Mouse (Mus musculus): ENCODE results near the gene Pax8. TPM values are rescaled to one million over a fixed set of nuclear protein-coding genes. Genes with fewer than 3 reads are reported as not detected.
A peak's percentile ranks its signal among the peaks of the same experiment; 100 is the strongest.

Pax8 gene
- polyA plus RNA-seq, 1 experiment from 2014 or later = 26.1 TPM

DNA sequence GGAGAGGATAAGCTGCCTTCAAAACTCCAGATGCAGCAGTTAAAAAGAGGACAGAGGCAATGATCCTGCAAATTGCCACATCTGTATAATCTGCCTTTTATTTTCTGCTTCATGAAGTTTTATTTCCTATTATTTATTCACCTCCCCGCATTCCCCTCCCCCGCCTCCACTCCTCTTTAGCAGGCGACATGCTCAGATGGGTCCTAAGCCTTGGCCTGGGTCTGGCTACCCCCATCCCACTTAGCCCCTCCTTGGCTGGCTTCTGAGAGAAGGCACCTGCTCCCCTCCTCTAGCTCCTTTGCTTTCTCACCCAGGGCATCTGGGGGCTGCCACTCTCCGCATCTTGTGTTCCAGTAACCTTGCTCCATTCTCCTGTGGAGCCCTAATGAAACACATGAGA, 61.7 kb downstream of the Pax8 start:
- no peaks in the 10 kb centered on the region for H3K27me3 ChIP-seq (ENCODE audit: control insufficient read depth, insufficient read depth, low read length)

GRCm38 (mm10) chr2:24413172-24413571, 62.2 kb downstream of the Pax8 start:
- Histone ChIP-seq H3K4me2 (ENCODE audit: low read depth) (no peak overlapping the region), H3K9me3 (ENCODE audit: control insufficient read depth, low read length) (no peaks in the 10 kb centered on the region), H3K36me3 (ENCODE audit: control insufficient read depth, insufficient read depth, low read length) (no peaks in the 10 kb centered on the region), H3K27ac (ENCODE audit: low read depth, low read length) (no peak overlapping the region), H3K27me3 (ENCODE audit: control insufficient read depth, insufficient read depth, low read length) (no peaks in the 10 kb centered on the region), H3K9ac (ENCODE audit: low read length) (no peak overlapping the region), H3K4me1 (ENCODE audit: control insufficient read depth, insufficient read depth, low read length) (peaks cover 5% of the 10 kb centered on the region; the same call in 1 of the 2 replicates), H3K4me3 (ENCODE audit: low read depth, low read length) (no peak overlapping the region)
- no peak for DNase-seq (ENCODE audit: low spot score)
- 89% methylated on average over 3 of the region's 3 CpGs for WGBS
- no peak for ATAC-seq (ENCODE audit: insufficient read depth, low FRiP score, low TSS enrichment)

More for the DNA sequence above, 61.7 kb downstream of the Pax8 start:
- Histone ChIP-seq H3K9me3 (ENCODE audit: control insufficient read depth, low read length) (no peaks in the 10 kb centered on the region), H3K27ac (ENCODE audit: low read depth, low read length) (no peak overlapping the region), H3K4me1 (ENCODE audit: control insufficient read depth, insufficient read depth, low read length) (peaks cover 5% of the 10 kb centered on the region; the same call in 1 of the 2 replicates), H3K9ac (ENCODE audit: low read length) (no peak overlapping the region), H3K36me3 (ENCODE audit: control insufficient read depth, insufficient read depth, low read length) (no peaks in the 10 kb centered on the region), H3K4me3 (ENCODE audit: low read depth, low read length) (no peak overlapping the region), H3K4me2 (ENCODE audit: low read depth) (no peak overlapping the region)
- peak; percentile 62; the same call in 1 of the 2 replicates for ATAC-seq (ENCODE audit: insufficient read depth, low FRiP score, low TSS enrichment)
- DNase-seq (ENCODE audit: low spot score) = peak; percentile 39
- WGBS = 81% methylated on average over 4 of the region's 4 CpGs

- no peak overlapping the region for H3K9ac ChIP-seq (ENCODE audit: low read length)
- H3K4me1 ChIP-seq (ENCODE audit: control insufficient read depth, insufficient read depth, low read length) = peaks cover 4% of the 10 kb centered on the region; the same call in 1 of the 2 replicates
- no peak overlapping the region for H3K4me3 ChIP-seq (ENCODE audit: low read depth, low read length)
- WGBS = 0% methylated on average over 2 of the region's 2 CpGs
- H3K27ac ChIP-seq (ENCODE audit: low read depth, low read length) = no peak overlapping the region
- DNase-seq (ENCODE audit: low spot score) (peak; percentile 75), ATAC-seq (ENCODE audit: insufficient read depth, low FRiP score, low TSS enrichment) (peak; percentile 33; the same call in 1 of the 2 replicates)
- no peak overlapping the region for H3K4me2 ChIP-seq (ENCODE audit: low read depth)
- no peaks in the 10 kb centered on the region for H3K9me3 ChIP-seq (ENCODE audit: control insufficient read depth, low read length)
- H3K27me3 ChIP-seq (ENCODE audit: control insufficient read depth, insufficient read depth, low read length) = 0 out of 2 replicates have a peak, but pooled peaks cover 2% of the 10 kb centered on the region
- H3K36me3 ChIP-seq (ENCODE audit: control insufficient read depth, insufficient read depth, low read length) = no peaks in the 10 kb centered on the region
Observed at GRCm38 (mm10) chr2:24409166-24409565, 66.2 kb downstream of the Pax8 start.

DNA sequence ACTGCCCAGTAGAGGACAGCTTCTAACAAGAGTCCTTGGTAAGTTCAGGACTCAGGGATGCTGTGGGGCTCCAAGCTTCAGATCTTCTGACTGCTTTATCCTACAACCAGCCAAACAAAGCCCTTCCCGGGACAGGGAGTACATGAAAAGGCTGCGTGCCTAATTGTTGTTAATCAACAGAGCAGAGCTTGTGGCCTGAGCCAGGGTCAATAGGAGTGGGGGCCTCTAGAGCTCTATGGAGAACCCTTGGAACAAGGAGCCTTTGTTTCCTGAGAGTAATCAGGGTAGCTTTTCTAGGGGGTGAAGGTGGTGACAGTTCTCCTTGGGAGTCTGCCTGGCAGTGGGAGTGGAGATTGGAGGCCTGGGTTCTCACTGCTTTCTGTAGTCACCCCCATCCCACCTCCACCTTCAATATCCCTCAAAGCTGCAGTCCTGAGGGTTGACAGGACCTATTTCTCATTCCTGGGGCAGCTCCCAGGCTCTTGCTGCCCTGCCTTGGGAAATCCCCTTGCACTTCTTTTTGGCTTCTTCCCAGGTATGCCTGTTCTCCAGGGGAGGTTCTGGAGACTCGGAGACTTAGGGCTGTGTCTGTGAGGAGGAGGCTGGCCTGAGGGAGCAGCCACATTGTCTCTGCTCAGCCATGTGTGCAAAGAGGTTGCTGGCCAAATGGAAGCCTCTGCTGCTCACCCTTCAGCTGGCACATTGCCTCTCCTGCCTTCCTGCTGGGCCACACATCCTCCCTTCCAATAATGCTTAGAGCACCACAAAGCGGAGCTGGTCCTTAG, 67.5 kb downstream of the Pax8 start:
- Histone ChIP-seq H3K4me3 (ENCODE audit: low read depth, low read length) (no peak overlapping the region), H3K9ac (ENCODE audit: low read length) (no peak overlapping the region; the same call in 1 of the 2 replicates), H3K27me3 (ENCODE audit: control insufficient read depth, insufficient read depth, low read length) (0 out of 2 replicates have a peak, but pooled peaks cover 2% of the 10 kb centered on the region), H3K4me2 (ENCODE audit: low read depth) (no peak overlapping the region), H3K9me3 (ENCODE audit: control insufficient read depth, low read length) (no peaks in the 10 kb centered on the region), H3K27ac (ENCODE audit: low read depth, low read length) (no peak overlapping the region), H3K4me1 (ENCODE audit: control insufficient read depth, insufficient read depth, low read length) (peaks cover 4% of the 10 kb centered on the region; the same call in 1 of the 2 replicates), H3K36me3 (ENCODE audit: control insufficient read depth, insufficient read depth, low read length) (no peaks in the 10 kb centered on the region)
- ATAC-seq (ENCODE audit: insufficient read depth, low FRiP score, low TSS enrichment) (no peak), DNase-seq (ENCODE audit: low spot score) (no peak)
- WGBS = 21% methylated on average over 4 of the region's 4 CpGs

DNA sequence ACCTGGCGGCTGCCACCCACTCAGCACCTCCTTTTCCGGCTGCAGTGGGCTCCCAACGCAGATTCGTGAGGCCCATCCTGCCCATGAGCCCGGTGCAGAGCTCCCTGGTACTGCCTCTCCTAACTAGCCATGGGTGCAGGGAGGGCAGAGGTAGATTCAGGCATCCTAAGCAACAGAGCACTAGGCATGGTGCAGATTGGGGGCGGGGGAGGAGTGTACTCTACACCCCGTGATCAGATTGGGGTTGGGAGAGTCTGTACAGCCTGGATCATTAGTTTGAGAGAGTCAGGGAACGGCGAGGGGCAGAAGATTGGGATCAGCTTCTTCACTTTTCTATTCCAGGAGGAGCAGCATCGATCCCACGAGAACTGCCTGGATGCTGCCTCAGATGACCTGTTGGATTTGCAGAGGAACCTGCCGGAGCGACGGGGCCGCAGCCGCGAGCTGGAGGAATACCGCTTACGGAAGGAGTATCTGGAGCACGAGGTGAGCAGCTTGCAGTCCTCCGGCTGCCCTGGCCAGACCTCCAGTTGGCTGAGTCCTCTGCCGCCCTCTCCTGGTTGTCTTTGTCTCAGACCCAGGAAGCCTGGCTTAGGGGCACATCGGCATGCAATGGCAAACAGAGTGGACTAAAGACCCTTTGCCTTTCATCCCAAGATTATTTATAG, 69.9 kb downstream of the Pax8 start:
- Histone ChIP-seq H3K4me1 (ENCODE audit: control insufficient read depth, insufficient read depth, low read length) (peaks cover 4% of the 10 kb centered on the region; the same call in 1 of the 2 replicates), H3K27ac (ENCODE audit: low read depth, low read length) (no peak overlapping the region), H3K4me2 (ENCODE audit: low read depth) (peak overlapping the region; percentile 39), H3K27me3 (ENCODE audit: control insufficient read depth, insufficient read depth, low read length) (0 out of 2 replicates have a peak, but pooled peaks cover 2% of the 10 kb centered on the region), H3K4me3 (ENCODE audit: low read depth, low read length) (peak overlapping the region; percentile 2; the same call in 1 of the 2 replicates), H3K9me3 (ENCODE audit: control insufficient read depth, low read length) (no peaks in the 10 kb centered on the region), H3K9ac (ENCODE audit: low read length) (peak overlapping the region; percentile 38; the same call in 1 of the 2 replicates), H3K36me3 (ENCODE audit: control insufficient read depth, insufficient read depth, low read length) (no peaks in the 10 kb centered on the region)
- 13% methylated on average over 23 of the region's 23 CpGs for WGBS
- DNase-seq (ENCODE audit: low spot score) (peak; percentile 84), ATAC-seq (ENCODE audit: insufficient read depth, low FRiP score, low TSS enrichment) (peak; percentile 71; the same call in 1 of the 2 replicates)

- DNase-seq (ENCODE audit: low spot score) = no peak
- 89% methylated on average over 3 of the region's 3 CpGs for WGBS
Observed at GRCm38 (mm10) chr2:24400711-24401110, 74.7 kb downstream of the Pax8 start.

GRCm38 (mm10) chr2:24397115-24397514, 78.3 kb downstream of the Pax8 start:
- Histone ChIP-seq H3K36me3 (ENCODE audit: control insufficient read depth, insufficient read depth, low read length) (no peaks in the 10 kb centered on the region), H3K9ac (ENCODE audit: low read length) (no peak overlapping the region), H3K9me3 (ENCODE audit: control insufficient read depth, low read length) (no peaks in the 10 kb centered on the region), H3K27me3 (ENCODE audit: control insufficient read depth, insufficient read depth, low read length) (no peaks in the 10 kb centered on the region), H3K4me2 (ENCODE audit: low read depth) (no peak overlapping the region), H3K4me1 (ENCODE audit: control insufficient read depth, insufficient read depth, low read length) (no peaks in the 10 kb centered on the region), H3K4me3 (ENCODE audit: low read depth, low read length) (no peak overlapping the region), H3K27ac (ENCODE audit: low read depth, low read length) (no peak overlapping the region)
- 24% methylated on average over 2 of the region's 2 CpGs for WGBS
- DNase-seq (ENCODE audit: low spot score) (no peak), ATAC-seq (ENCODE audit: insufficient read depth, low FRiP score, low TSS enrichment) (no peak)

More at GRCm38 (mm10) chr2:24400711-24401110, 74.7 kb downstream of the Pax8 start:
- Histone ChIP-seq H3K4me3 (ENCODE audit: low read depth, low read length) (no peak overlapping the region), H3K4me1 (ENCODE audit: control insufficient read depth, insufficient read depth, low read length) (peaks cover 4% of the 10 kb centered on the region; the same call in 1 of the 2 replicates), H3K27ac (ENCODE audit: low read depth, low read length) (no peak overlapping the region), H3K36me3 (ENCODE audit: control insufficient read depth, insufficient read depth, low read length) (no peaks in the 10 kb centered on the region), H3K27me3 (ENCODE audit: control insufficient read depth, insufficient read depth, low read length) (0 out of 2 replicates have a peak, but pooled peaks cover 2% of the 10 kb centered on the region), H3K9ac (ENCODE audit: low read length) (no peak overlapping the region), H3K4me2 (ENCODE audit: low read depth) (no peak overlapping the region), H3K9me3 (ENCODE audit: control insufficient read depth, low read length) (no peaks in the 10 kb centered on the region)
- no peak for ATAC-seq (ENCODE audit: insufficient read depth, low FRiP score, low TSS enrichment)

DNA sequence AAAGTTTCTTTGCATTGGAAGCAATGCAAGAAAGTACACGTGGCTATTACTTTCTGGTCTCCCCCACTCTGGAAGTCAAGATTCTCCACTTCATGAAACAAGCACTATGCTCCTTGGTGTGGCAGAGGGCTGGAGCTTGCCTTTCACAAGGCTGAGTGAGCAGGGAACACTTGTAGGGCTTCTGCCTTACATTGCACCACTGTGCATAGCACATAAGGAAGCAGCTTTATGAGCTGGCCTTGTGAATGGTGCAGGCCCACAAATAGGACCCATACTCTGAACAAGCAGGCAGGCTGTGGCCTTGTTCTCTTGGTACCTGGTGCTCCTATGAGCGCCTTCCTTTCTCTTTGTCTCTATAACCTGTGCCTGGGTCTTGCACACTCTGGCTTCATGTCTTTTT, 82.1 kb downstream of the Pax8 start:
- no peaks in the 10 kb centered on the region for H3K27me3 ChIP-seq (ENCODE audit: control insufficient read depth, insufficient read depth, low read length)
- H3K36me3 ChIP-seq (ENCODE audit: control insufficient read depth, insufficient read depth, low read length) = no peaks in the 10 kb centered on the region
- H3K27ac ChIP-seq (ENCODE audit: low read depth, low read length) = no peak overlapping the region
- ATAC-seq (ENCODE audit: insufficient read depth, low FRiP score, low TSS enrichment) (no peak), DNase-seq (ENCODE audit: low spot score) (no peak)
- WGBS = 82% methylated on average over 2 of the region's 2 CpGs
- H3K4me3 ChIP-seq (ENCODE audit: low read depth, low read length) = no peak overlapping the region
- no peak overlapping the region for H3K9ac ChIP-seq (ENCODE audit: low read length)
- H3K4me1 ChIP-seq (ENCODE audit: control insufficient read depth, insufficient read depth, low read length) = no peaks in the 10 kb centered on the region
- H3K9me3 ChIP-seq (ENCODE audit: control insufficient read depth, low read length) = no peaks in the 10 kb centered on the region
- H3K4me2 ChIP-seq (ENCODE audit: low read depth) = no peak overlapping the region

Measured in neural tube, embryonic 11.5 days (tissue).